Mouse (Mus musculus): ENCODE measurements around the gene Gadd45b. TPM values are rescaled to one million over a fixed set of nuclear protein-coding genes. Genes with fewer than 3 reads are reported as not detected.

Gene Gadd45b
- polyA plus RNA-seq, 1 experiment from 2014 or later, result 5.9 TPM

GRCm38 (mm10) chr10:80954415-80954814 is 24.5 kb downstream of the Gadd45b start:
- WGBS, result 67% methylated on average over 13 of the region's 13 CpGs
- Histone ChIP-seq H3K27me3 (no peaks in the 10 kb centered on the region), H3K9ac (replicated peaks) (no peak overlapping the region), H3K4me3 (no peak overlapping the region), H3K36me3 (no peaks in the 10 kb centered on the region), H3K4me2 (replicated peaks) (no peak overlapping the region), H3K9me3 (no peaks in the 10 kb centered on the region), H3K27ac (replicated peaks) (no peak overlapping the region), H3K4me1 (peaks cover 6% of the 10 kb centered on the region)
- ATAC-seq (replicated peaks), result no peak

GRCm38 (mm10) chr10:80954843-80955242 is 25.0 kb downstream of the Gadd45b start:
- no peak overlapping the region for H3K4me2 ChIP-seq (replicated peaks)
- 77% methylated on average over 6 of the region's 6 CpGs for WGBS

GRCm38 (mm10) chr10:80955536-80955935 is 25.7 kb downstream of the Gadd45b start:
- no peak overlapping the region for H3K9ac ChIP-seq (replicated peaks)
- ATAC-seq (replicated peaks), result 0 out of 2 replicates have a peak, but pooled peaks have one; percentile 38
- H3K27ac ChIP-seq (replicated peaks), result no peak overlapping the region
- H3K27me3 ChIP-seq, result no peaks in the 10 kb centered on the region
- 22% methylated on average over 9 of the region's 9 CpGs for WGBS
- no peak overlapping the region for H3K4me3 ChIP-seq
- H3K9me3 ChIP-seq, result no peaks in the 10 kb centered on the region
- H3K36me3 ChIP-seq, result no peaks in the 10 kb centered on the region
- peaks cover 6% of the 10 kb centered on the region for H3K4me1 ChIP-seq
- no peak overlapping the region for H3K4me2 ChIP-seq (replicated peaks)

More at GRCm38 (mm10) chr10:80954843-80955242, 25.0 kb downstream of the Gadd45b start:
- H3K9ac ChIP-seq (replicated peaks), result no peak overlapping the region
- H3K27ac ChIP-seq (replicated peaks), result no peak overlapping the region
- H3K36me3 ChIP-seq, result no peaks in the 10 kb centered on the region
- H3K27me3 ChIP-seq, result no peaks in the 10 kb centered on the region
- no peak for ATAC-seq (replicated peaks)
- no peak overlapping the region for H3K4me3 ChIP-seq
- no peaks in the 10 kb centered on the region for H3K9me3 ChIP-seq
- H3K4me1 ChIP-seq, result peaks cover 6% of the 10 kb centered on the region

- no peaks in the 10 kb centered on the region for H3K9me3 ChIP-seq
- no peak overlapping the region for H3K4me2 ChIP-seq (replicated peaks)
- H3K4me1 ChIP-seq, result peaks cover 6% of the 10 kb centered on the region
- H3K36me3 ChIP-seq, result no peaks in the 10 kb centered on the region
- ATAC-seq (replicated peaks), result no peak
- WGBS, result 97% methylated on average over 8 of the region's 8 CpGs
- H3K4me3 ChIP-seq, result no peak overlapping the region
- H3K27me3 ChIP-seq, result no peaks in the 10 kb centered on the region
- H3K27ac ChIP-seq (replicated peaks), result no peak overlapping the region
- H3K9ac ChIP-seq (replicated peaks), result no peak overlapping the region
Measured at GRCm38 (mm10) chr10:80956385-80956784, 26.5 kb downstream of the Gadd45b start.

GRCm38 (mm10) chr10:80956901-80957300 is 27.0 kb downstream of the Gadd45b start:
- Histone ChIP-seq H3K9me3 (no peaks in the 10 kb centered on the region), H3K4me3 (no peak overlapping the region), H3K36me3 (no peaks in the 10 kb centered on the region), H3K4me2 (replicated peaks) (no peak overlapping the region), H3K4me1 (peaks cover 6% of the 10 kb centered on the region), H3K9ac (replicated peaks) (no peak overlapping the region), H3K27me3 (no peaks in the 10 kb centered on the region), H3K27ac (replicated peaks) (no peak overlapping the region)
- ATAC-seq (replicated peaks), result no peak
- WGBS, result 80% methylated on average over 6 of the region's 6 CpGs

- no peak overlapping the region for H3K4me2 ChIP-seq (replicated peaks)
- no peak overlapping the region for H3K4me3 ChIP-seq
- no peak for ATAC-seq (replicated peaks)
- whole genome bisulfite sequencing, result 71% methylated on average over 4 of the region's 4 CpGs
- no peaks in the 10 kb centered on the region for H3K27me3 ChIP-seq
- no peaks in the 10 kb centered on the region for H3K36me3 ChIP-seq
- H3K4me1 ChIP-seq, result peaks cover 7% of the 10 kb centered on the region
- H3K9me3 ChIP-seq, result no peaks in the 10 kb centered on the region
- H3K27ac ChIP-seq (replicated peaks), result no peak overlapping the region
- H3K9ac ChIP-seq (replicated peaks), result no peak overlapping the region
Measured at GRCm38 (mm10) chr10:80957791-80958190, 27.9 kb downstream of the Gadd45b start.

- Histone ChIP-seq H3K9ac (replicated peaks) (no peak overlapping the region), H3K4me1 (peaks cover 16% of the 10 kb centered on the region), H3K4me2 (replicated peaks) (no peak overlapping the region), H3K36me3 (no peaks in the 10 kb centered on the region), H3K9me3 (no peaks in the 10 kb centered on the region), H3K27me3 (no peaks in the 10 kb centered on the region), H3K4me3 (no peak overlapping the region), H3K27ac (replicated peaks) (no peak overlapping the region)
- WGBS, result 92% methylated on average over 5 of the region's 5 CpGs
- ATAC-seq (replicated peaks), result no peak
Measured at GRCm38 (mm10) chr10:80958979-80959637, 29.2 kb downstream of the Gadd45b start.

GRCm38 (mm10) chr10:80960551-80961508 is 31.0 kb downstream of the Gadd45b start:
- no peaks in the 10 kb centered on the region for H3K9me3 ChIP-seq
- 13% methylated on average over 16 of the region's 16 CpGs for WGBS
- H3K27ac ChIP-seq (replicated peaks), result no peak overlapping the region
- H3K27me3 ChIP-seq, result no peaks in the 10 kb centered on the region
- peaks cover 11% of the 10 kb centered on the region for H3K4me1 ChIP-seq
- H3K4me2 ChIP-seq (replicated peaks), result no peak overlapping the region
- no peak overlapping the region for H3K9ac ChIP-seq (replicated peaks)
- ATAC-seq (replicated peaks), result no peak
- no peak overlapping the region for H3K4me3 ChIP-seq
- H3K36me3 ChIP-seq, result no peaks in the 10 kb centered on the region

- H3K4me2 ChIP-seq (replicated peaks), result no peak overlapping the region
- 52% methylated on average over 10 of the region's 10 CpGs for whole genome bisulfite sequencing
- ATAC-seq (replicated peaks), result no peak
- no peaks in the 10 kb centered on the region for H3K36me3 ChIP-seq
- no peak overlapping the region for H3K27ac ChIP-seq (replicated peaks)
- H3K4me3 ChIP-seq, result no peak overlapping the region
- peaks cover 10% of the 10 kb centered on the region for H3K4me1 ChIP-seq
- H3K9me3 ChIP-seq, result no peaks in the 10 kb centered on the region
- H3K27me3 ChIP-seq, result no peaks in the 10 kb centered on the region
- no peak overlapping the region for H3K9ac ChIP-seq (replicated peaks)
Measured at GRCm38 (mm10) chr10:80962051-80962472, 32.2 kb downstream of the Gadd45b start.

- ATAC-seq (replicated peaks), result no peak
- H3K9me3 ChIP-seq, result no peaks in the 10 kb centered on the region
Measured at GRCm38 (mm10) chr10:80962585-80962984, 32.7 kb downstream of the Gadd45b start.

GRCm38 (mm10) chr10:80963031-80963975 is 33.4 kb downstream of the Gadd45b start:
- Histone ChIP-seq H3K27ac (replicated peaks) (no peak overlapping the region), H3K36me3 (no peaks in the 10 kb centered on the region), H3K27me3 (no peaks in the 10 kb centered on the region), H3K4me3 (no peak overlapping the region), H3K9me3 (no peaks in the 10 kb centered on the region), H3K4me2 (replicated peaks) (no peak overlapping the region), H3K4me1 (peaks cover 10% of the 10 kb centered on the region), H3K9ac (replicated peaks) (no peak overlapping the region)
- ATAC-seq (replicated peaks), result no peak
- 63% methylated on average over 12 of the region's 12 CpGs for WGBS

More at GRCm38 (mm10) chr10:80962585-80962984, 32.7 kb downstream of the Gadd45b start:
- no peaks in the 10 kb centered on the region for H3K27me3 ChIP-seq
- H3K27ac ChIP-seq (replicated peaks), result no peak overlapping the region
- H3K9ac ChIP-seq (replicated peaks), result no peak overlapping the region
- 66% methylated on average over 5 of the region's 5 CpGs for WGBS
- no peaks in the 10 kb centered on the region for H3K36me3 ChIP-seq
- no peak overlapping the region for H3K4me2 ChIP-seq (replicated peaks)
- no peak overlapping the region for H3K4me3 ChIP-seq
- peaks cover 10% of the 10 kb centered on the region for H3K4me1 ChIP-seq

Measured in forebrain, embryonic 15.5 days (tissue).